Mouse (Mus musculus): ENCODE measurements around the gene Gm29110. TPM values are rescaled to one million over a fixed set of nuclear protein-coding genes. Genes with fewer than 3 reads are reported as not detected.
"Not testable (repeated sequence)": the region's sequence is repeated elsewhere in the genome, so short reads cannot be mapped to it uniquely, and the experiment has no call there.

Gm29110 gene
- total RNA-seq (2021) = not detected
- long read RNA-seq, experiment 1 = 0 reads
- long read RNA-seq, experiment 2 = 0 reads

DNA sequence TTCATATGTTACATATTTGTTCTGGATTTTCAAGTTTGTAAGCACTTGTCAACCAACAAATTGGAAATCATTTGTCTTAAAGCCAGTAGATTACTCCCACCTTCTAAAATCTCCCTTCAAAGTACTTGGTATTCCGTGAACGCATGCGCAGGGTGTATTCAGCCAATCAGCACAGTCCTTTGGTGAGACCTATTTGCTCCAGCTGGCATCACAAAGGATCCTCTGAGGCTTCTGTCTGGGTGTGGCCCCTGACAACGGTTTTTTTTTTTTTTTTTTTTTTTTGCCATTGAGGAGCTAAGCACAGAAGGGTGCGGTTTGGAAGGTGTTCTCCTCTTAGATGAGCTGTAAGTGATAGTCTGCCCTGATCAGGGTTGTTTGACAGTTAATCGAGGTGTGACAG lies at the start of gene Gm29110:
Gm29110 (plus strand) TSS at position 301 of the 400 bp plus-strand sequence.
- not testable (repeated sequence) for DNase-seq

Other genes with a start within 250 kb of the Gm29110 start
- gene Gm21913, start 153.4 kb downstream of the Gm29110 start, total RNA-seq (2021) = not detected

Data from adrenal gland, postnatal 36 days (tissue).